Mouse (Mus musculus) cerebellum, postnatal 14 days (tissue): ENCODE results near the gene Larp1b.
A peak's percentile ranks its signal among the peaks of the same experiment; 100 is the strongest.
"Not testable (repeated sequence)": the region's sequence is repeated elsewhere in the genome, so short reads cannot be mapped to it uniquely, and the experiment has no call there.

ENCODE experiments used
- DNase-seq, 2 experiments: peaks; one replicate each; pipeline ENCODE4 v3.0.0; 2021; ENCODE audit warnings: mixed read lengths in 2 of 2

Larp1b gene

DNA sequence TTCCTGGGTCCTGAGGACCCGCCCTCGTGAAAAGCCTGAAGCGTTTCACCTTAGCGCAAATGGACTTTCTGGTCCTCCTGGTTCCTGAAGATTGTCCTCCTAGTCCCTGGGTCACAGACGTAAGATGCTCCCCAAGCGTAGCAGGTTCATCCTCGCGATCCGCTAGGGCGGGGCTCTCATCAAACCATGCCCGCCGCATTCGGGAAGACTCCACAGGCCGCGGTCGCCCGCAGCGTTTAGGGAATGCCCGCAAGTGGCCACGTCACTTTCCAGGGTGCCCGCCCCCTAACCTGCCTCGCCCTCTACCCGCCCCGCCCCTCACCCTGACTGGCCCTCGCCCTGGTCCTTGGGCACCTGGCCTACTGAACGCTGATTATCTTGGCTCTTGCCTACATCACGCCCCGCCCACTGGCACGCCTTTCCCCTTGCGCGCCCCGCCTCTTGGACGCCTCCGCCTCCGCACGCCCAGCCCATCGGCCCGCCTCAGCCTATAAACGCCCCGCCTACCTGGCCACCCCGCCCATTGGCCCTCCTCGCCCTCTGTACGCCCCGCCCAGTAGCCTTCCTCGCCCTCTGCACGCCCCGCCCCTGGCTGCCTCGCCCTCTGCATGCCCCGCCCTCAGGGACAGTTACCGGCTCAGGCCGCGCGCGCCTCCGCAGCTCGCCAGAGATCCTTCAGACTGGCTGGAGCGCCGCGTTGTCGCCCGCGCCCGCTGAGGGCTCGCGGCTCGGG lies at the start of gene Larp1b:
Larp1b (plus strand) TSS at position 659 of the 733 bp plus-strand sequence.
- DNase-seq, result peak; percentile 99 to 100

DNA sequence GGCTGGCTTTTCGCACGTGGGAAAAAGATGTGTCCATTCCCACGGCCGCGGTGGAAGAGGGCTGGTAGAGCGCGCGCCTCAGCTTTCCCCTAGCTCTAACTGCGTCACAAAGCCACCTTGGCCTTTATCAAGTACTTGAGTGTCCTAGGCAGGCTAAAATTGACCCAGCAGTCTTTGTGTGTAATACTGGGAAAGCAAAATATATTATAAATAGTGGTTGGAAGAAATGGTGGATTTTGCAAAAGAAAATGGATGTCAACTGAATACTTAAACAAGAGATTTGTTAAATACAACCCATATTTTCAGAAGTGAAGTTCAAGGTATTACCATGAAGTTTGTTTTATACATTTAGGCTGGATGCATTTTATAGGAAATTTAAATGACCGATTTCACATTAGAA lies 47.2 kb upstream of the Larp1b start, which contains the start of gene 1700034I23Rik:
1700034I23Rik (minus strand) TSS at position 101 of the 400 bp plus-strand sequence.
- DNase-seq, result not testable (repeated sequence)

DNA sequence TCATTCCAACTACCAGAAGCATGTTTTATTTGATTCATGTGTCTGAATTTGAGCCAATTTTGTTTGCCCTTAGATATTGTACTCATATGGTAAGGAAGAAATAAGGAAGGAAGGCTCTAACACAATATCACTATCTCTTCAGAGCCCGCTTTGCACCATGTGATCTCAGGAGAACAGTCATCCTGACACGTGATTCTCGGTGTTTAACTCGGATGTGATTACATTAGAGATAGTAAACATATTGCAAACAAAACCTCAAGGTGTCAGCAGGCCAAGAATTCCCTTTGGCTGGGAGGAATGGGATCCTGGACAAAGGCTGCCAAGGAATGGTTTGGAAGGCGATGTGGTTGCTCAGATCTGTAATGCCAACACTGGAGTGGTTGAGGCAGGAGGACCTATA lies 11.4 kb upstream of the Larp1b start:
- DNase-seq, result no peak

DNA sequence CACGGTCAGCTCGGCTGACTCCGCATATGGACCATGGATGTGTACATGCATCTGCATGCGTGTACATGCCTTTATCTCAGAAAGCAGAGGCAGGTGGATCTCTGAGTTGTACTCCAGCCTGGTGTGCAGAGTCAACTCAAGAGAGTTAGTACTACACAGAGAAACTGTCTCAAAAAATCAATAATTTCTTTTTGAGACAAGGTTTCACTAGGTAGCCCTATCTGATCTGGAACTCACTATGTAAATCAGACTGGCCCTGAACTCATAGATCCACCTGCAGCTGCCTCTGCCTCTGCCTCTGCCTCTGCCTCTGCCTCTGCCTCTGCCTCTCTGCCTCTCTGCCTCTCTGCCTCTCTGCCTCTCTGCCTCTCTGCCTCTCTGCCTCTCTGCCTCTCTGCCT lies 11.0 kb upstream of the Larp1b start:
- no peak for DNase-seq

DNA sequence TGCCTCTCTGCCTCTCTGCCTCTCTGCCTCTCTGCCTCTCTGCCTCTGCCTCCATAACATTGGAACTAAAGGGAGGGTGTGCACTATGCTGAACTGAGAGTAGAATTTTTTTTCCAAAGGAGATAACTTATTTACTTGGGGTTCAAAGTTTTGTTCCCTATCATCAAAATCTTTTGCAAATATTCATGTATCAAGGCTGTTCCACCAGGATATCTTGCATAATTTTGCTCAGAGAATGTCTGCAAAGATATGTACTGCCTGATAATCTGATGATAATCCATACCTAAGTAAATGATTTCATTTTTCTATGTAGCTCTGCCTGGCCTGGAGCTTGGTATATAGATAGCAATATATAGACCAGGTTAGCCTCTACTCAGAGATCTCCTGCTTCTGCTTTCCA lies 10.6 kb upstream of the Larp1b start:
- DNase-seq, result no peak

DNA sequence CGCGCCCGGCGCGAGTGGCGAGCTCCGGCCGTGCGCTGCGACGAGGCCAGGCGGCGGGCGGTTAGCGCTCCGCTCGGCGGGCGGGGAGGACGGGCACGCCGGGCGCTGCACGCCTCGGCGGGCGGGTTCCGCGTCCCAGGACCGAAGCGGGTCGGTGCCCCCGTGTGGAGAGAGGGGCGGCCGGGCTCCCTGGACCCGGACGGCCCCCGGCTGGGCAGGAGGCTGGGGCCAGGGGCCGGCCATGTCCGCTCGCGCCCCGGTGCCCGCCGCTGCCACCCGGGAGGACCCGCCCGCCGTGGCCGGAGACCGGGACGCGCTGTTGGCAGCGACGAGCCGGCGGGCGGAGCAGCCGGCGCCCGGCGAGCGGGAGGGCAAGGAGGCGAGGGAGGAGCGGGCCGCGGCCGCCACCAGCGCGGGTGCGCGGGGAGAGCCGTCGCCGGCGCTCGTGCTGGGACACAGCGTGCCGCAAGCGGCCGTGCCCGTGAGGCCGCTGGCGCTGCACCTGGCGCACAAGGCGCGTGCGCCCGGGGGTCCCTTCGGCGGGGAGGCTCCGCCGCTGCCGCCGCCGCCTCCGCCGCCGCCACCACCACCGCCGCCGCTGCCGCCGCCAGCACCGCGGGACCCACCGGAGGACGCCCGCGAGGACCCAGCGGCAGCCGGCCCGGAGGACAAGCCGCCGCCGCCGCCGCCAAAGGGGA lies 424 bp downstream of the Larp1b start:
- peak; percentile 56 to 72 for DNase-seq

- peak; percentile 54 to 63 for DNase-seq
These were observed 1.1 kb downstream of the Larp1b start for GRCm38 (mm10) chr3:40950601-40951201.

DNA sequence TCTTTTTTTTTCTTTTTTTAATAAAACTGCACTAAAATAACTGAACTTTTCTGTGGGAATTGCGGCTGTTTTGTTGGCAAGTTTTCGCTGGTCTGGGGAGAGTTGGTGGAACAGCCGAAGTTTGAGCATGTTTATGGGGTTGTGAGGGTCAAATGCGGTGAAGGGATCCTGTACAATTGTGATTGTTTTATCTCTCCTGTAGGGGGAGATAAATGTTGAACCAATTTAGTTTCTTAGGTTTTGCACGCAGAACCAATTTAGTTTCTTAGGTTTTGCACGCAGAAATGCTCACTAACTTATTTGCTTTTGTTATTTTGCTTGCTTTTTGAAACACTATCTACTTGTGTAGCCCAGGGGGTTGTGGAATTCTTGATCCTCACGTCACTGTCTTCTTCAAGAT lies 1.7 kb downstream of the Larp1b start:
- peak in 1 of 2 experiments; percentile 16 for DNase-seq

DNA sequence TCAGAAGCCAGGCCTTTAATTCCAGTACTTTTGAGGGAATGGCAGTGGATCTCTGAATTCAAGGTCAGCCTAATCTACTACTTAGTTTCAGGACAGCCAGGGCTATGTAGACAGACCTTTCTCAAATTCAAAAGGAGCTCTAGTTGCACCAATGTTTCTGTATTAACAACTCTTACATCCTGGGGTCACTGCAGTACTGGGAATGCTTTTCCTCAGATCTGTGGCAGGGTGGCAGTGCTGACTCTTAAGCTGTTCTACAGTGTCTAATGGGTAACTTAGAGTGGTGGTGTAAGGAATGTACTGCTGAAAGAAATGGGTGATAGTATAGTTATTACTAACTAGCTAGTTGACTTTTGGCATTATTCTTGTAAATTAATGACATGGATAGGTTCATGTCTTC lies 3.0 kb downstream of the Larp1b start:
- no peak for DNase-seq

GRCm38 (mm10) chr3:40954792-40955191 lies 5.2 kb downstream of the Larp1b start:
- DNase-seq, result no peak

DNA sequence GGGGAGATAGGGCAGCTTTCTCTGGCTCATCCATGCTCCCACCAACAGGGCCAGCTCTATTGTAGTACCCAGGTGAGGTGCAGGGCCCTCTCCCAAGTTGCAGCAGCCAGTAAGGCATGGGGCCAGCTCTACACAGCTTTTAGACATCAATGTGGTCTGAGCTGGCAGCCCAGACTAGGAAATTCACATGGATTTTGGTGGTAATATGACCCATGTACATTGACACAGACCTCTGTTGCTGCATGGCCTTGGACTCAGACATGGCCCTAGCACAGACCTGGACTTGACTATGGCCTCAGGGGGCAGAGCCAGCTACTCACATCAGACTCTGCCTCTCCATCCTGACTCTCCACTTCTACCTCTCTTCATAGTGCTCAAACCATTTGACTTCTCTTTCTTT lies 9.2 kb downstream of the Larp1b start:
- DNase-seq, result no peak

GRCm38 (mm10) chr3:40980758-40981157 lies 31.1 kb downstream of the Larp1b start:
- no peak for DNase-seq

- no peak for DNase-seq
These were observed 37.9 kb downstream of the Larp1b start for GRCm38 (mm10) chr3:40987539-40987938.

DNA sequence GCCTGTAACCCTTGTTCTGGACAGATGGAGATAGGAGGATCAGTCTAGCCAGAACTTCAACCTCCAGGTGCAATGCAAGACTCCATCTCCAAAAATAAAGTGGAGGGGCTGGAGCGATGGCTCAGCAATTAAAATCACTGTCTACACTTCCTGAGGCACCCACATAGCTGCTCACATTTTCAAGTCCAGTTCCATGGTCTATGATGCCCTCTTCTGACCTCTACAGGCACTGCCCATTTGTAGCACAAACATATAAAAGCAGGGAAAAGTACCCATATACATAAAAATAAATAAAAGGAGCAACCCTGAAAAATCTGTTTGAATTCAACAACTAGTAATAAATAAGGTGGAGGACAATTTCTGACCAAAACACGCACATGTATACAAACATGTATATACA lies 39.1 kb downstream of the Larp1b start:
- peak; percentile 7 to 15 for DNase-seq

DNA sequence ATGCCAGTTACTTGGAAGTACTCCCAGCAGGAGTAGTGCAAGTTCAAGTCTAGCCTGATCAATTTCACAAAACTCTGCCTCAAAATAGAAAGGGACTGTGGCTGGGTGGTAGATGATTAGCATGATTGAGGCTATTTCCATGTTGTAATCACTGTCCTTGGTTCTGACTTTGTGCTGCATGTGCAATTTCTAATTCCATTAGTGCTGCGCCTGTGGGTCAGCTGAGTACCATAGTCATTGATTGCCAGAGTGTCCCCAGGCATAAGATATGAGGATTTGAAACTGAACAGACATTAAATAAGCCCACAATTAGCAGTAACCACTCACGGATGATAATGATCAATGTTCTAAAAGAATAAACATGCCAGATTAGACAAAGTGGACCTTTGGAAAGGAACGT lies 41.9 kb downstream of the Larp1b start:
- no peak for DNase-seq

DNA sequence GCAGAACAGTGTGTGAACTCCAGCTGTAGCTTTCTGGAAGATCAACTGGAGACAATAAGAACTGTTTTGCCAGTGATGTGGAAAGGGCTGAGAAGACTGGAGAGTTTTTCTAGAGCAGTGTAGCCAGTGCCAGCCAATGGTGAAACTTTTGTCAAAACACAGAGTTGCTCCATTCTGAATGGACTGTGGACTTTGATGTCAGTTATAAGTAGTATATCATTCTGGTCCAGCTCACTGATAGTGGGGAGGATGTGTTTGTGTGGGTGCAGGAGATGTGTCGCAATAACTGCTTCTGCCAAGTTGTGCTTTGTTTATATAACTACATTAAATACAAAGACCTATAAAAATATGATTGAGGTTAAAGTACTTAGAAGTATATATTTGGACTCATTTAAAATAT lies 45.5 kb downstream of the Larp1b start:
- DNase-seq, result no peak

DNA sequence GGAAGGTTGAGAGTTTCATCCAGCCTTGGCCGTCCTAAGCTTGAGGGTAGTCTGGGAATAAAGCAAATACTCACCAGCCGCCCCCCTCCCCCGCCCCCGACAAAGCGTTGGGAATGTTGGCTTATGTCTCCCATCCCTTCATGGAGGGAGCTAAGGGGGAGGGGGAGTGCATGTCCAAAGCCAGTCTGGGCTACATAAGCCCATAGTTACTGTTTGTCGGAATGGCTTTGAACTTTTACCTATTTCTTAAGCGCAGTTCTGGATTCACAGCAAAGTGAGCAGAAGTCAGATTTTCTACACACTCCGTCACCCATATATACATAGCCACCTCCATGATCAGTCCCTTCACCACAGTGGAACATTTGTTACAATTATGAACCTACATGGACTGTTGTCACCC lies 59.7 kb downstream of the Larp1b start:
- DNase-seq, result no peak

GRCm38 (mm10) chr3:41009990-41010389 lies 60.4 kb downstream of the Larp1b start:
- no peak for DNase-seq

GRCm38 (mm10) chr3:41010701-41011100 lies 61.1 kb downstream of the Larp1b start:
- DNase-seq, result no peak

- DNase-seq, result no peak
These were observed 62.8 kb downstream of the Larp1b start for GRCm38 (mm10) chr3:41012451-41012850.

GRCm38 (mm10) chr3:41014946-41015345 lies 65.3 kb downstream of the Larp1b start:
- DNase-seq, result no peak

GRCm38 (mm10) chr3:41018022-41018608 lies 68.5 kb downstream of the Larp1b start:
- DNase-seq, result no peak

GRCm38 (mm10) chr3:41020687-41021086 lies 71.1 kb downstream of the Larp1b start:
- no peak for DNase-seq

GRCm38 (mm10) chr3:41021980-41022379 lies 72.4 kb downstream of the Larp1b start:
- peak; percentile 31 to 63 for DNase-seq
